Mouse (Mus musculus) kidney, postnatal 0 days (tissue): ENCODE results near the gene Efcab7. TPM values are rescaled to one million over a fixed set of nuclear protein-coding genes. Genes with fewer than 3 reads are reported as not detected.

Source experiments
- ATAC-seq: fragments of 200-750 bp; cut with Nextera tagmentation; replicated peaks from 2 replicates; pipeline ENCODE4 v1.8.0; 2017; ENCODE audit warnings: low read depth, moderate number of reproducible peaks, moderate TSS enrichment, moderate library complexity; ENCODE audit not compliant: low FRiP score
- DNase-seq: peaks from one replicate; pipeline ENCODE4 v3.0.0-alpha.2; 2016; ENCODE audit warnings: low spot score
- H3K27ac ChIP-seq: fragments of 300-500 bp; sonication (generic); 2 replicates; pipeline ENCODE4 v1.5.1; 2014; ENCODE audit warnings: mild to moderate bottlenecking
- H3K27me3 ChIP-seq: fragments of 300-500 bp; sonication (generic); 2 replicates; pipeline ENCODE4 v1.6.1; 2014; ENCODE audit warnings: low read length, mixed read lengths; ENCODE audit not compliant: insufficient read depth
- H3K36me3 ChIP-seq: fragments of 300-500 bp; sonication (generic); 2 replicates; pipeline ENCODE4 v1.6.1; 2014; ENCODE audit warnings: low read length, mixed read lengths; ENCODE audit not compliant: insufficient read depth
- H3K4me1 ChIP-seq: fragments of 300-500 bp; sonication (generic); replicated peaks from 2 replicates; pipeline ENCODE4 v1.6.1; 2014; ENCODE audit warnings: antibody characterized with exemption, low read length, mixed read lengths; ENCODE audit not compliant: insufficient read depth
- H3K4me2 ChIP-seq: fragments of 300-500 bp; sonication (generic); 2 replicates; pipeline ENCODE4 v1.6.1; 2014; ENCODE audit warnings: mild to moderate bottlenecking, low read length, moderate library complexity, mixed read lengths
- H3K4me3 ChIP-seq: fragments of 300-500 bp; sonication (generic); replicated peaks from 2 replicates; pipeline ENCODE4 v1.5.1; 2014; ENCODE audit warnings: low read depth, low read length
- H3K9ac ChIP-seq: fragments of 300-500 bp; sonication (generic); 2 replicates; pipeline ENCODE4 v1.6.1; 2014; ENCODE audit warnings: low read depth, low read length
- H3K9me3 ChIP-seq: fragments of 300-500 bp; sonication (generic); replicated peaks from 2 replicates; pipeline ENCODE4 v1.6.1; 2016; ENCODE audit warnings: low read length, inconsistent platforms, mixed read lengths
- CTCF ChIP-seq: IDR thresholded peaks from 2 replicates; pipeline ENCODE4 v1.5.1; 2016; ENCODE audit warnings: antibody characterized with exemption, low read depth, mild to moderate bottlenecking, moderate library complexity
- WGBS: fragments of 180-500 bp; shearing (Covaris S2); extraction: QIAGEN DNeasy Blood & Tissue Kit; methylation state at CpG from one replicate; pipeline ENCODE4 v1.1.7; 2014; 5-methylcytosine and 5-hydroxymethylcytosine counted together
- polyA plus RNA-seq: library from polyadenylated mRNA; unstranded; fragments of >200 nt; fragmentation: Nextera tagmentation; extraction: Ambion mirVana; gene quantifications from 2 replicates; pipeline ENCODE4 v1.2.1, GENCODE M21; 2015

The Efcab7 gene
- polyA plus RNA-seq, 1 experiment from 2014 or later, result 23.1 TPM

- 69% methylated on average over 10 of the region's 10 CpGs for WGBS
- no peak overlapping the region for H3K4me3 ChIP-seq
- H3K27ac ChIP-seq, result no peak overlapping the region
- ATAC-seq (no peak), DNase-seq (peak; percentile 24)
- H3K36me3 ChIP-seq, result no peaks in the 10 kb centered on the region
- H3K4me2 ChIP-seq, result no peak overlapping the region
- no peak overlapping the region for H3K9ac ChIP-seq
- no peaks in the 10 kb centered on the region for H3K9me3 ChIP-seq
- TF ChIP-seq CTCF, result peak; percentile 54
- no peaks in the 10 kb centered on the region for H3K27me3 ChIP-seq
- H3K4me1 ChIP-seq, result no peaks in the 10 kb centered on the region
These were observed 112.8 kb downstream of the Efcab7 start for GRCm38 (mm10) chr4:99941655-99942414.

- H3K27me3 ChIP-seq, result no peaks in the 10 kb centered on the region
- no peaks in the 10 kb centered on the region for H3K36me3 ChIP-seq
- TF ChIP-seq CTCF, result no peak
- H3K27ac ChIP-seq, result no peak overlapping the region
- H3K4me2 ChIP-seq, result no peak overlapping the region
- no peak overlapping the region for H3K9ac ChIP-seq
- H3K9me3 ChIP-seq, result no peaks in the 10 kb centered on the region
- no peaks in the 10 kb centered on the region for H3K4me1 ChIP-seq
- 68% methylated on average over 2 of the region's 2 CpGs for WGBS
- no peak for ATAC-seq
- H3K4me3 ChIP-seq, result no peak overlapping the region
- no peak for DNase-seq
These were observed 115.6 kb downstream of the Efcab7 start for GRCm38 (mm10) chr4:99944606-99945005.

- TF ChIP-seq CTCF, result no peak
- no peaks in the 10 kb centered on the region for H3K36me3 ChIP-seq
- H3K27ac ChIP-seq, result no peak overlapping the region
- H3K4me3 ChIP-seq, result no peak overlapping the region
- no peaks in the 10 kb centered on the region for H3K27me3 ChIP-seq
- H3K9me3 ChIP-seq, result no peaks in the 10 kb centered on the region
- H3K4me2 ChIP-seq, result no peak overlapping the region
- no peak overlapping the region for H3K9ac ChIP-seq
- H3K4me1 ChIP-seq, result no peaks in the 10 kb centered on the region
- ATAC-seq (no peak), DNase-seq (no peak)
- 89% methylated on average over 7 of the region's 7 CpGs for WGBS
These were observed 116.0 kb downstream of the Efcab7 start for GRCm38 (mm10) chr4:99945011-99945410.

GRCm38 (mm10) chr4:99946516-99946915 is 117.5 kb downstream of the Efcab7 start:
- DNase-seq (no peak), ATAC-seq (no peak)
- Histone ChIP-seq H3K27me3 (no peaks in the 10 kb centered on the region), H3K4me1 (no peaks in the 10 kb centered on the region), H3K4me3 (no peak overlapping the region), H3K9me3 (no peaks in the 10 kb centered on the region), H3K4me2 (no peak overlapping the region), H3K36me3 (no peaks in the 10 kb centered on the region), H3K9ac (no peak overlapping the region), H3K27ac (no peak overlapping the region)
- no peak for TF ChIP-seq CTCF
- WGBS, result 79% methylated on average over 2 of the region's 2 CpGs

GRCm38 (mm10) chr4:99947192-99947591 is 118.2 kb downstream of the Efcab7 start:
- TF ChIP-seq CTCF, result peak; percentile 77
- WGBS, result 61% methylated on average over 1 of the region's 1 CpGs
- Histone ChIP-seq H3K9me3 (no peaks in the 10 kb centered on the region), H3K9ac (no peak overlapping the region), H3K4me3 (no peak overlapping the region), H3K4me1 (no peaks in the 10 kb centered on the region), H3K36me3 (no peaks in the 10 kb centered on the region), H3K27me3 (no peaks in the 10 kb centered on the region), H3K4me2 (no peak overlapping the region), H3K27ac (no peak overlapping the region)
- DNase-seq, result peak; percentile 82
- no peak for ATAC-seq

GRCm38 (mm10) chr4:99947896-99948295 is 118.9 kb downstream of the Efcab7 start:
- Histone ChIP-seq H3K4me3 (no peak overlapping the region), H3K27ac (no peak overlapping the region), H3K27me3 (no peaks in the 10 kb centered on the region), H3K4me1 (no peaks in the 10 kb centered on the region), H3K4me2 (no peak overlapping the region), H3K36me3 (no peaks in the 10 kb centered on the region), H3K9me3 (no peaks in the 10 kb centered on the region), H3K9ac (no peak overlapping the region)
- no peak for TF ChIP-seq CTCF
- no peak for DNase-seq
- no peak for ATAC-seq
- WGBS, result 84% methylated on average over 1 of the region's 1 CpGs
